Mouse (Mus musculus) embryonic stem cell, embryonic (primary cell): ENCODE measurements at regions not wholly inside any gene's neighbourhood (a gene's known extent, or its start where the extent isn't known, plus 50 kb on each side); places are given as distances from the start of the nearest gene placed in this dataset.
"Not testable (repeated sequence)": the region's sequence is repeated elsewhere in the genome, so short reads cannot be mapped to it uniquely, and the experiment has no call there.

Experiments
- CTCF ChIA-PET, 4 experiments: fragments of 300-600 bp in 2 of 4; fragments of 350-600 bp in 2 of 4; sonication (Branson Sonifier 250); formaldehyde crosslinking; loops; one replicate each; lab custom pipeline; 2022; ENCODE audit warnings: inconsistent platforms in 2 of 4; lab: Charles Lee
- POLR2A ChIA-PET, 4 experiments: fragments of 300-600 bp in 2 of 4; fragments of 350-600 bp in 2 of 4; sonication (Branson Sonifier 250); formaldehyde crosslinking; loops; one replicate each; lab custom pipeline; 2022; ENCODE audit warnings: antibody characterized with exemption in 4 of 4, inconsistent platforms in 1 of 4; lab: Charles Lee

DNA sequence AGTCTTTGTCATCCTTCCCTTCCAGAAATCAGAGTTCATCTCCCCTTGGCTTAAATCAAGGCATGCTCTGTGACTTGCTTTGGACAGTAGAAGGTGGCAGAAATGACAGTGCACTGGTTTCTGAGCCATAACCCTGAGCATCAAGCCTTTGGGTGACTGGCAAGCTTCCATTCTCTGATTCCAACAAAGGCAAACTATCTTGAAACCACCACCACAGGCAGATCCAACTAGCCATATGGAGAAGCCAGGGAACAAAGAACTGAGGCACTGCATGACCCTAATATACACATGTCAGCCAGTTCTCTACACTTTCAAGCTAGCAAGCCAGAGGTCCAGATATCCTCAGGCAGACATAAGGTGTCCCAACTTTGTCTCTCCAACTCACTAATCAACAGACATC is 151.2 kb upstream of the Rps6ka3 start:
- ChIA-PET POLR2A (no interaction called here), CTCF (no interaction called here)

GRCm38 (mm10) chrX:159061322-159061721 is 148.8 kb upstream of the Rps6ka3 start:
- ChIA-PET CTCF (no interaction called here), POLR2A (no interaction called here)

GRCm38 (mm10) chrX:159066212-159066611 is 143.9 kb upstream of the Rps6ka3 start:
- ChIA-PET POLR2A (no interaction called here), CTCF (no interaction called here)

- CTCF ChIA-PET = no interaction called here
- POLR2A ChIA-PET = no interaction called here
Measured at GRCm38 (mm10) chrX:159072647-159073046, 137.5 kb upstream of the Rps6ka3 start.

GRCm38 (mm10) chrX:159073533-159073932 is 136.6 kb upstream of the Rps6ka3 start:
- CTCF ChIA-PET = no interaction called here
- POLR2A ChIA-PET = no interaction called here

GRCm38 (mm10) chrX:159080508-159080907 is 129.6 kb upstream of the Rps6ka3 start:
- ChIA-PET CTCF (no interaction called here), POLR2A (interaction anchor here in 1 of 4 experiments (0.6 kb wide), 1 partner anchor 428 kb away, joined by 5 read pairs; no protein-coding TSS in a partner anchor)

DNA sequence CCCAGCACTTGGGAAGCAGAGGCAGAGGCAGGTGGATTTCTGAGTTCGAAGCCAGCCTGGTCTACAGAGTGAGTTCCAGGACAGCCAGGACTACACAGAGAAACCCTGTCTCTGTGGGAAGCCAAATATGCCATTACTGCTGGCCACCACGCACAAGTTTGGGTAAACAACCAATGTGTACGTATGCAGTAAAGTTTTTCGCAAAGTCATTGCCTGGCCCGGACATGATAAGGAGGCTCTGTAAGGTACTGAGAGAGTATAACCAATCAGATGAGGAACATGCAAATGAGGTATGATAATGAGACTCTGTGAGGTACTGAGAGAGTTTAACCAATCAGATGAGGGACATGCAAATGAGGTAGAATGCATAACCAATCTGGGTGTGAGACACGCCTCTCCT is 99.5 kb upstream of the Rps6ka3 start:
- POLR2A ChIA-PET, CTCF ChIA-PET: not testable (repeated sequence)

DNA sequence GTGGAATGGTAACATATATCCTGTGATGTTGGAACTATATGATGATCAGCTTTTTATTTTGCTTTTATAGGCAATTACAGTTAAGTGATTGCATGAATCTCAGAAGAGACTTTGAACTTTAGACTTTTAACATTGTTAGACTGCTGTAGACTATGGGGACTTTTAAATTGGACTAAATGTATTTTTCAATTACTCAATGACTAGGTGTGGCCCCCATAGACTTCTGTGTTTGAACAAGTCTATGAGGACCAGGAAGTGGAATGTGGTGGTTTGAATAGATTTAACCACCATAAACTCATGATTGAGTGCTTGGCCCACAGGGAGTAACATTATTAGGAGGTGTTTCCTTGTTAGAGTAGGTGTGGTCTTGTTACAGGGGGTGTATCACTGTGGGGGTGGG is 93.9 kb upstream of the Rps6ka3 start:
- POLR2A ChIA-PET = no interaction called here
- CTCF ChIA-PET = no interaction called here

DNA sequence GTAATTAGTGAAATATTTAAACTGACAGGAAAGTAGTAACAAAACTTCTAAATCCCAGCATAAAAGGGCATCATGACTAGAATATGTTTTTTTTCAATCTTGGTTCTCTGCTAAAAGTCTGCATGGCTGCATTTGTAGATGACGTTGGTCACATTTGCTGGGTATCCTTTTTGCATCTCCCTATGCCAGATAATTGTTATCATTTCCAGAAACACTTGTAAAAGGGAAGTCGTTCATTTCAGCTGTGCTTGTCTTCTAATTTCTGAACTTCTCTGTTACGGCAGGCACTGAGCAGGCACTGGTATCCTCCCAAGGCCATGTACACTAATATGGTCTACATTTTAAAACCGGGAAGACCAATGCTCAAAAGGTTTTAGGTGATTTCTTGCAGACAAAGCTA is 69.6 kb upstream of the Rps6ka3 start:
- ChIA-PET POLR2A (no interaction called here), CTCF (no interaction called here)

- POLR2A ChIA-PET = no interaction called here
- CTCF ChIA-PET = no interaction called here
Measured at GRCm38 (mm10) chrX:159143278-159143677, 66.8 kb upstream of the Rps6ka3 start.

DNA sequence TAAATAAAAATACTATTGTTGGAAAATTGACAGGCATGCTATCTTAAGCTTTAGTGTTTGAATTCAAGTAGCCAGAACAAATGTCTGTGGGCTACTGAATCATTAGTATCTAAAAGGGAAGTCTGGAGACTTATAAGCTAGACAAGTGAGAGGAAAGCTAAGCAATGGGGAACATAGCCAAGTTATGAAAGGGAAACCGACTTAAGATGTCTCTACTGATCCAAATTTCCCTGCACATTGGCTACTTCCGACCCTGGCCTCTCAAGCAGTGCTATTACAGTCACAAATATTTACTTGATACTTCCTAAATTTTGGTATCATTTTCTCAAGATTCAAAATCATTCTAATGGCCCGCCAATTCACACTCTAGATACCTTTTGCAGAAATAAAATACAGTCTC is 65.4 kb upstream of the Rps6ka3 start:
- POLR2A ChIA-PET = no interaction called here
- CTCF ChIA-PET = no interaction called here

GRCm38 (mm10) chrX:159145212-159145611 is 64.9 kb upstream of the Rps6ka3 start:
- CTCF ChIA-PET = no interaction called here
- POLR2A ChIA-PET = no interaction called here

DNA sequence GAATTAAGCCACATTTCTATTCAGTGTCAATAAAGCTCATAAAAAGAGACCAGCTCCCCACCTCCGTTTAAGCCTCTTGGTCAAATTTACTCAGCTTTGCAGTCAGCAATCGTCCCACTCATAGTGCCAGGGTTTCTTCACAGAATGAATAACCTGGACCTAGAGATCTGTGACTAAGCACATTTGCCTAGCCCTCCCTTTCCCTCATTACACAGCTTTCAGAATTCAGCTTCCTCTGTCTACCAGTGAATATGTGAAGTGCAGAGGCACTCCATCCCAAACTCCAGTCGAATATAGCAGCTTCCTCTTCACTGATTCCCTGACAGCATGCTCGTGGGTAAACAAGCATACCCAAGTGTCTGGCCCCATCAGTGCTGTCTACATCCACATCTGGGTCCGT is 54.3 kb upstream of the Rps6ka3 start:
- CTCF ChIA-PET = no interaction called here
- POLR2A ChIA-PET = no interaction called here

GRCm38 (mm10) chrX:159156976-159157375 is 53.1 kb upstream of the Rps6ka3 start:
- CTCF ChIA-PET = no interaction called here
- POLR2A ChIA-PET = no interaction called here

DNA sequence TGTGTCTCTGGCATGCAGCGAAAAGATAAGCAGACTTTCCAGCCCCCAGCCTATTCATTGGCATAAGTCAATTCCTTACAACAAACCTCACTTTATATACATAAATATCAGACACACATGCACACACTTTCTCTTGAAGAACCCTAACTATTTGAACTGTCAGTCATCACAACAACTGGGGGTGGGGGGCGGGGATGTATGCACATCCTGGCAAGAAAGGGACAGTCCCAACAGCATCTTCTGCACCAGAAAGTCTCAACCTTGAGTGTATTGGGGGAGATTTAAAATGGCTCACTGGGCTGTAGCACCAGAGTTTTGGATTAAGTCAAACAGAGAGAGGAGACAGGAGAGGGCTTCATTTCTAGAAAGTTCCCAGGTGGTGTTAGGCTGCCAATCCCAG is 50.4 kb upstream of the Rps6ka3 start:
- ChIA-PET CTCF (no interaction called here), POLR2A (no interaction called here)
